8 mouse cellular contexts compared by ENCODE assay signal in the genomic region with DNA sequence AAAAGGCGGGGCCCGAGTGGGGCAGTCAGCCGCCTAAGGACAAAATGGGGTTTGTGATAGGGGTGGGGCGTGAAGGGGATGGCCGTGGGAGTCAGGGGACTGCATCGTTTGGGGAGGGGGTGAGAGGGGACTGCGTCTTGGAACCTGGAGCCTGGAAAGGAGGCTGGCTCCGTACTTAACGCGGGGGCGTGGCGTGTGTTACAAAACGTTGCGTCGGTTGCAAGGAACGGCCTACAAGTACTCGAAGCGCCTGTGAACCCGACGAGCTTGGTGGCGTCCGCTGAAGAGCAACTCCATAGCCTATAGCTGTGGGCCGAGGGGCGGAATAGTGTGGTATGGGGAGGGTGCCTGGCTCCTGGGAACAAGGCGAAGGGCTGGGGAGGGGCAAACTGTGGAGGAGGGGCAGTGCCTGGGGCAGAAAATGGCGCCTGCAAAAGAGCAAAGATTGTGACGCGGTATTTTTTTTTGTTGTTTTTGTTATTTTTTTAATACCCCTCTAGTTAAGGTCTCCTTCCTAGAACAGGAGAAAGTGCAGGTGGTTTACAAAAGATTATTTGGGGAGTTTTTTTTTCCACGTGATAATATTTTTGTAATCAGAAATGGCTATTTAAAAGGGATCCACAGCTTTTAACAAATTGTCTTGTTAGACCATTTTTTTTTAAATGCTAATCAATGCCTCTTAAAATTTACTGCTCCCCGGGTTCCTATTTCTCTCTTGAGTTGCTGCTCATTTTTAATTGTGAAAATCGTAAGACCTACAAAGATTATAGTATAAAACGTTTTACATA. TPM values are rescaled to one million over a fixed set of nuclear protein-coding genes. Genes with fewer than 3 reads are reported as not detected.
A peak's percentile ranks its signal among the peaks of the same experiment; 100 is the strongest.
DNase-seq lines count a peak whose midpoint lies in the region; ATAC-seq lines count a peak whose summit lies in the region.

No protein-coding gene starts in this region.

- H3K9ac ChIP-seq in lung, embryonic 16.5 days (ENCODE audit: low read length) = peak overlapping the region; percentile 78

- H3K36me3 ChIP-seq in lung, embryonic 16.5 days (ENCODE audit: control insufficient read depth, insufficient read depth, low read length) = no peaks in the 10 kb centered on the region

- H3K4me3 ChIP-seq in lung, embryonic 16.5 days (ENCODE audit: low read length) = peak overlapping the region; percentile 66

- no peaks in the 10 kb centered on the region for H3K9me3 ChIP-seq in lung, embryonic 16.5 days (ENCODE audit: control insufficient read depth, low read length)

- peak overlapping the region; percentile 95 for H3K27ac ChIP-seq in lung, embryonic 16.5 days (ENCODE audit: low read length)

- peak; percentile 96 for ATAC-seq in frontal cortex, adult (ENCODE audit: low TSS enrichment)
- ATAC-seq in hematopoietic stem cell, adult 5-6 weeks (replicated peaks in 1 of 2; ENCODE audit: insufficient read depth in 1 of 2, low FRiP score in 2 of 2, low TSS enrichment in 1 of 2, low read depth in 1 of 2, poor library complexity in 2 of 2, severe bottlenecking in 2 of 2) = peak; percentile 98
- ATAC-seq in lung, embryonic 16.5 days (ENCODE audit: low read depth) = peak; percentile 99

- 12% methylated on average over 32 of the region's 32 CpGs for WGBS in lung, embryonic 16.5 days

- no peaks in the 10 kb centered on the region for H3K27me3 ChIP-seq in lung, embryonic 16.5 days (ENCODE audit: control insufficient read depth, insufficient read depth, low read depth, low read length)

- peak; percentile 92 for DNase-seq in NIH3T3 (ENCODE audit: low read depth)
- DNase-seq in cerebellum, adult 9-10 months = peak; percentile 83
- DNase-seq in layer of hippocampus, adult 9-11 months = peak; percentile 89
- peak; percentile 45 for DNase-seq in ovary, postnatal 14 days (ENCODE audit: low spot score)
- DNase-seq in thymus, postnatal 14 days = peak; percentile 79

- no peaks in the 10 kb centered on the region; the same call in 1 of the 2 replicates for H3K4me1 ChIP-seq in lung, embryonic 16.5 days (replicated peaks; ENCODE audit: control insufficient read depth, insufficient read depth, low read length)

- H3K4me2 ChIP-seq in lung, embryonic 16.5 days (ENCODE audit: low read depth, low read length) = peak overlapping the region; percentile 60

RNA-seq across cellular contexts. Expression of gene Usp11, which starts 0.8 kb away (rescaled TPM):
- total RNA-seq in hematopoietic stem cell, adult 5-6 weeks (2017) = 36.5 and 44.2 TPM in 2 replicates
- 41.4 and 42.3 TPM in 2 replicates for polyA plus RNA-seq in lung, embryonic 16.5 days (2015; fragmentation: Nextera tagmentation; extraction: Ambion mirVana)

RNA-seq across cellular contexts. Expression of gene Cdk16, which starts 16.7 kb away (rescaled TPM):
- total RNA-seq in hematopoietic stem cell, adult 5-6 weeks (2017) = 37.0 and 41.0 TPM in 2 replicates
- 95.4 and 101 TPM in 2 replicates for polyA plus RNA-seq in lung, embryonic 16.5 days (2015; fragmentation: Nextera tagmentation; extraction: Ambion mirVana)

RNA-seq across cellular contexts. Expression of gene Uba1, which starts 46.4 kb away (rescaled TPM):
- 144 and 174 TPM in 2 replicates for total RNA-seq in hematopoietic stem cell, adult 5-6 weeks (2017)
- polyA plus RNA-seq in lung, embryonic 16.5 days (2015; fragmentation: Nextera tagmentation; extraction: Ambion mirVana) = 181 and 190 TPM in 2 replicates

Comparison
In these comparisons a context has a peak if more than half of its experiments do, and no peak if none do; other contexts are left out.
1. Peak in every context shown above with its lines: DNase-seq, ATAC-seq, H3K4me3 ChIP-seq and H3K27ac ChIP-seq.